Mouse (Mus musculus) limb, embryonic 10.5 days (tissue): ENCODE measurements at regions not wholly inside any gene's neighbourhood (a gene's known extent, or its start where the extent isn't known, plus 50 kb on each side); places are given as distances from the start of the nearest gene placed in this dataset.

Experiments used
- DNase-seq: peaks from one replicate; pipeline ENCODE4 v3.0.0-alpha.2; 2017; ENCODE audit warnings: low spot score
- H3K27ac ChIP-seq: fragments of 300-500 bp; sonication (generic); 2 replicates; pipeline ENCODE4 v1.5.1; 2016; ENCODE audit warnings: mild to moderate bottlenecking
- H3K27me3 ChIP-seq: fragments of 300-500 bp; sonication (generic); 2 replicates; pipeline ENCODE4 v1.6.1; 2016; ENCODE audit warnings: low read depth, mild to moderate bottlenecking; ENCODE audit not compliant: poor library complexity, severe bottlenecking
- H3K36me3 ChIP-seq: fragments of 300-500 bp; sonication (generic); 2 replicates; pipeline ENCODE4 v1.6.1; 2016; ENCODE audit warnings: mild to moderate bottlenecking, moderate library complexity
- H3K4me1 ChIP-seq: fragments of 300-500 bp; sonication (generic); 2 replicates; pipeline ENCODE4 v1.6.1; 2016
- H3K4me3 ChIP-seq: fragments of 300-500 bp; sonication (generic); 2 replicates; pipeline ENCODE4 v1.5.1; 2016; ENCODE audit warnings: mild to moderate bottlenecking, moderate library complexity
- H3K9me3 ChIP-seq: fragments of 300-500 bp; sonication (generic); replicated peaks from 2 replicates; pipeline ENCODE4 v1.6.1; 2016; ENCODE audit warnings: mild to moderate bottlenecking
- WGBS: fragments of 180-500 bp; shearing (Covaris S2); methylation state at CpG from one replicate; pipeline ENCODE4 v1.1.7; 2016; 5-methylcytosine and 5-hydroxymethylcytosine counted together

DNA sequence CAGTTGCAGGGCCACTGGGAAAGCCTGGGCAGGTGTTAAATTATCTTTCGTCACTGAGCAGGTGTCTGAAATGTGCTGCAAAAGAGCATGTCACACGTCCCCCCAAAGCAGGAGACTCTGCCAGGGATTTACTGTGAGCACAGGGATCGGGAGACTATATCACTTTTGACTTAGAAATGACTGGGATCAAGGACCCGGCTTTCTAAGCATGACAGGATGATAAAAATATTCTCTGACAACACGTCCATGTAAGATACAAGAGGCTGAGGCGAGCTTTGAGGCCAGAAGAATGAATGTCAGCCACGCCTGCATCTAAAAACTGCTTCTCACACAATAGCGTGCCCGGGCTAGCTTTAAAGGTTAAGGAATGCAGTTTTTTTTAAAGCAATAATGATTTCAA is 246.1 kb upstream of the Cdh5 start:
- no peak for DNase-seq
- H3K27me3 ChIP-seq: no peaks in the 10 kb centered on the region
- no peak overlapping the region for H3K27ac ChIP-seq
- no peaks in the 10 kb centered on the region for H3K4me1 ChIP-seq
- no peaks in the 10 kb centered on the region for H3K9me3 ChIP-seq
- no peak overlapping the region for H3K4me3 ChIP-seq
- H3K36me3 ChIP-seq: no peaks in the 10 kb centered on the region
- WGBS: 84% methylated on average over 9 of the region's 9 CpGs

DNA sequence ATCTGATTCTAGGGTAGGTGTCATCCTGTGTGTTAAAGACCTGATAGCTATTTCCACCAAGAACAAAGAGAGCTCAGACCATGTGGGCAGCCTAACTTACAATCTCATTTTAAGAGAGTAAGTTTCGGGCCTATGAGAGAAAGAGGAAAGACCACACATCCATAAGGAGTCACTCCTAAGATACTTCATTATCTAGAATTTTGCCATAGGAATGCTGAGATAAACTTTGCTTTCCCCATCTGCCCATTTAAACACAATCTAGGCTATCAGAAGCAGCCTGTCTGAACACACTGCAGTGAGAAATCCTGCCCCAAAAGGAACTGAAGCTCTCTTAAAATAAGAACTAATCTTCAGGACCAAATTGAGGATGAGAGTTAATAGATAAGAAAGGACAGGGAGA is 242.3 kb upstream of the Cdh5 start:
- WGBS: 88% methylated on average over 1 of the region's 1 CpGs
- no peak overlapping the region for H3K27ac ChIP-seq
- H3K4me3 ChIP-seq: no peak overlapping the region
- H3K4me1 ChIP-seq: peaks cover 19% of the 10 kb centered on the region
- no peaks in the 10 kb centered on the region for H3K36me3 ChIP-seq
- no peaks in the 10 kb centered on the region for H3K27me3 ChIP-seq
- no peaks in the 10 kb centered on the region for H3K9me3 ChIP-seq
- no peak for DNase-seq

DNA sequence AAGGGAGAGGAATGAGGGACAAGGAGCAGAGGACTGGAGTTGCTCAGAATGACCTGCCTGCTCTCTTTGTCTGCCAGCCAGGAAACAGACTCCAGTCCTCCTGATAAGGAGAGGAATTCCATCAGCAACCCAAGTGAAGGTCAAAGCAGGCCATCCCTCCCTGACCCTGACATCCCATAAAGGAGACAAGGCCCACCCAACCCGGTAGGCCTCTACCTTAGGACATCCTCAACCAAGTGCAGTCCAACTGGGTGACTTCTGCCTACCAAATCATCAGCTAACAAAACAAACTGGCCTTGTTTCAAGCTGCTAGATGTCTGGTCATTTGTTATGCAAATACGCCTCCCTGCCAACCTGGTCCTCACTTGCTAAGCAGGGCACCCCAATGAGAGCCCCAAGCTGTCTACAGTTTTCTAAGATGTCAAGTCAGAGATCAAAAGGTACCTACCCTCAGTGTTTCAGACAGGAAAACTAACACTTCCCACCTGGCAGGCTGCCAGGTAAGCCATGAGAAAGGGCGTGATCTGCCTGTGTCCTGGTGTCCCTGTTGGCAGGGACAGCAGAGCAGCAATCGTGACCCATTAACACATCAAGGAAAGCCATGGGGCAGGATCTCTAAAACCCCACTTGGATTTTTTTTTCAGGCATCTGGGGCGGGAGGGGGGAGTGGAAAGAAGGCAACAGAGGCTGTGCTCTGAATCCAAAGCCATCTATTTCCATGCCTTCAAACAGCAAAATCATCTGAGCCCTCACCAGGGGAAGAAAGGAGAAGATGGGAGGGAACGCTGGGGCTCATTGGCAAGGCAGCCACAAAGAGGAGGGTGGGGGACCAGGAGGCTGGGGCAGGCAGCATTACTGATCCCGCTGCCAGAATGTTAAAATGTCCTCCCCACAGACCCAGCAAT is 227.6 kb upstream of the Cdh5 start:
- 29% methylated on average over 7 of the region's 7 CpGs for WGBS
- Histone ChIP-seq H3K36me3 (no peaks in the 10 kb centered on the region), H3K27ac (no peak overlapping the region), H3K4me1 (peaks cover 12% of the 10 kb centered on the region), H3K4me3 (no peak overlapping the region), H3K27me3 (no peaks in the 10 kb centered on the region), H3K9me3 (no peaks in the 10 kb centered on the region)
- no peak for DNase-seq

DNA sequence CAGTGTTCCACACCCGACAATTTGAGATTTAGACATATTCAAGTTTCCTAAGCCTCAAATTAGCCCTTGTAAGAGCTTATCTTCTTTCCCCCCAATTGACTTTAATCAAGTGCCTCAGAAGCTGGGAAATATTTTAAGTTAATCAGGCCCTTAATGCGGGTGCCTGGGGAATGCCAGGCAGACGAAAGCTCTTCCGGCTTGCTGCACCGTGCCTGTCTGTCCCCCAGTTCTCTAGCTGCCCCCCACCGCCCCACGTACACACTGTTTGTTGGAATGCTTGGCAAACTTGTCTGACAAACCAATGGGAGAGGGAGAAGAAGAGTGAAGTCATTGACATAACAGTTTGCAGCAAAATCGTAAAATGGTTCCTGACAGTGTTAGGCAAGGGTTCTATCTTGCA is 226.9 kb upstream of the Cdh5 start:
- Histone ChIP-seq H3K9me3 (no peaks in the 10 kb centered on the region), H3K27ac (no peak overlapping the region), H3K27me3 (no peaks in the 10 kb centered on the region), H3K36me3 (no peaks in the 10 kb centered on the region), H3K4me1 (peaks cover 12% of the 10 kb centered on the region), H3K4me3 (no peak overlapping the region)
- WGBS: 57% methylated on average over 8 of the region's 8 CpGs
- no peak for DNase-seq

DNA sequence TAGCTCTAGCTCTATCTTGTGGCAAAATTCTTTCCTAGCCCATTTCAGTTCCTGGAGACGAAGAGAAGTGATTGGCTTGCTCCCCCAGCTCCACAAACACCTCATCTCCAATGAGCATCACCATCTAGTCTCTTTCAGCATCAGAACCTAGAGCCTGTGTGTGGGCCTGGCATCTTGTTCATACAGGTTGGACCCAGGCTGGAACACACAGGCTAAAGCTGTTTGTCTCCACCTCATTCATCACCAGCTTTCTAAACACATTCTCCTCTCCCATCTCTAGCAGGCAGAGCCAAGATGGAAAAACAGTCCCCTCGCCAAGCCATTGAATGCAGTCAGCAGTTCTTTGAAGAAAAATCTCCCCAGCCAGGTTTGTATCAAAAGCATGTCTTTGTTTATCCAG is 221.9 kb upstream of the Cdh5 start:
- no peak for DNase-seq
- H3K27me3 ChIP-seq: no peaks in the 10 kb centered on the region
- no peaks in the 10 kb centered on the region for H3K9me3 ChIP-seq
- peaks cover 1% of the 10 kb centered on the region; the same call in 1 of the 2 replicates for H3K4me1 ChIP-seq
- no peak overlapping the region for H3K27ac ChIP-seq
- H3K36me3 ChIP-seq: no peaks in the 10 kb centered on the region
- H3K4me3 ChIP-seq: no peak overlapping the region
- WGBS: 81% methylated on average over 2 of the region's 2 CpGs

DNA sequence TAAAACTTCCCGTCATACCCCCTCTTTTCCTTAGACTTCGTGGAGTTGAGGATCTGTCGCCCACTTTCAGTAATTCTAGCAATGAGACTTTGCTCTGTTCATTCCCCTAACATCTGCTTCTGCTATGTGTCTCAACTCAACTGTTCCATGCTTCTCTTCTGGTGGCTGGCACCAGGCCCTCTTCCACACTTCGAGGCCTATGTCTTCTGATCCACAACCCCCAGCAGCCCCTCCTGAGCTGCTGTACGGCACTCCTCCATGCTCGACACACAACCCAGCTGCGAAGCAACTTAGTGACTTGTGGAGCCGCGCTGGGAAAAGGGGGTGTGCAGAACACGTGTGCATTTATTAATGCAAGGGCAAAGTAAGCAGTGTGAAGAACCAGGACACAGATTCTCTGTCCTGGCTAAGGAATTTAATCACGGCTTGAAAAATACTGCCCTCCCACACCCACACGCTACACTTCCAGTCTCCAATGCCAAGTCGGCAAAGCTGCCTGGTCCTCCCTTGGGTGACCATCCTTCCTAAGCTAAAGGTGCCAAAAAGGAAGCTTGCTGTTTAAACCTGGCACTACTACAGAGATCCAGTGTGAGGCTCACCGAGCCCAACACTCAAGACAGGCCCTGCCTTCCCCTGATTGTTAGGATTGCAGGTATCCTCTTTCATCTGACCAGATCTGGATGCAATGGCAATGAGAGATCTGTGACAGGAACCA is 220.8 kb upstream of the Cdh5 start:
- Histone ChIP-seq H3K9me3 (no peaks in the 10 kb centered on the region), H3K27me3 (no peaks in the 10 kb centered on the region), H3K4me3 (no peak overlapping the region), H3K36me3 (no peaks in the 10 kb centered on the region), H3K4me1 (no peaks in the 10 kb centered on the region), H3K27ac (no peak overlapping the region)
- WGBS: 94% methylated on average over 14 of the region's 14 CpGs
- no peak for DNase-seq

DNA sequence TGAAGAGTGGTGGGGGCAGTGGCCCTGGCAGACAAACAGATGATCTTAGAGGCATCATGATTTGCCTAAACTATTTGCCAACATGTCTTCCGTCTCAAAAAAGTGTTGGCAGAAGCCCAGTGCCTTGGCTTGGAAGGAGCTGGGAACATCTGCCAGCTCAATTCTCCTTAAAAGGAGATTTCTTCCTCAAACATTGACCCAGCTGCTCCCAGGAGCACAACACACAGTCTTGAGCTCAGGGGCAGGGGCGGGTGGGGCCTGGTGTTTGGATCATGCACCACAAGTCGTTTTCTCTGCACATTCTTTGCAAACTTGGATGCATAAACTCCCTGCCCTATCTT is 220.3 kb upstream of the Cdh5 start:
- no peak for DNase-seq
- Histone ChIP-seq H3K27ac (no peak overlapping the region), H3K4me3 (no peak overlapping the region), H3K27me3 (no peaks in the 10 kb centered on the region), H3K9me3 (no peaks in the 10 kb centered on the region), H3K36me3 (no peaks in the 10 kb centered on the region), H3K4me1 (no peaks in the 10 kb centered on the region)
- 90% methylated on average over 3 of the region's 3 CpGs for WGBS

DNA sequence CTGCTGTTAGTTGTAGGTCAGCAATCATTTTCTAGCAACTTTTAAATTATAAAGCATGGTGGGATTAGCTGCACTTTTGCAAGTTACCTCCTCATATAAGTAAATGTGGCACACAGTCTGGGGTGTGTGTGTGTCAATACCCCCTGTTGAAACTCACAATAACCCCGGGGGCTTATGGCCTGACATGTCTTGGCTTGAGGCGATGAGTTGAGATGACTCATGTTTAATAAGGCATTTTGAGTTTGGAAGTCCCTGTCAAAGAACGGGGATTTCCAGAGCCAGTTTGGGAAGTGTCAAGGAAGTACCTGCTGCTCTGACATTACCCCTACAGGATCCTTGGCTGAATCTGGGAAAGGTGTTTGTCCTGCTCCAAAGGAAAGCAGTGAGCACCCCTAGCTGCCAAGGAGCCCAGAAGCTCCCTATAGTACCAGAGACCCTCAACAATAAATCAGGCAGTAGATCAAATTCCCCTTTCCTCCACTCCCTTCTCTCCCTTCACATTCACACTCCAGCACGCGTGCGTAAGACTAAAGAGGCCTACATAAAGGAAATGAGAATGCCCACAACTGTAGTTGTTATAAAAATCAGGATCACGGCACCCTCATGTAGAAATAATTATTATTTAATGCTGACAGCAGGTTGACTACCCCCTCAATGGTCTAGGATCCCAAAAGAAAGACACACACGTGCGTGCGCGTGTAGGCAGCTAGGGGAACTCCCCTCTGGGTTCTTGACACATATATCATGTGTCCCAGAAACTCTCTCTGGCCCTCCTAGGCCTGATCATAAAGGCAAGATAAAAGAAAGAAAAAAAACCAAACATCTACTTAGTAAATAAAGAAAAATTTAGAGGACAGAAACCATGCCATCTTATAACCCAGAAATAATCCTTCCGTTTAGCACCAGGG is 216.3 kb upstream of the Cdh5 start:
- Histone ChIP-seq H3K4me1 (no peaks in the 10 kb centered on the region), H3K27ac (no peak overlapping the region), H3K9me3 (no peaks in the 10 kb centered on the region), H3K4me3 (no peak overlapping the region), H3K36me3 (no peaks in the 10 kb centered on the region), H3K27me3 (no peaks in the 10 kb centered on the region)
- 92% methylated on average over 12 of the region's 12 CpGs for WGBS
- DNase-seq: no peak

DNA sequence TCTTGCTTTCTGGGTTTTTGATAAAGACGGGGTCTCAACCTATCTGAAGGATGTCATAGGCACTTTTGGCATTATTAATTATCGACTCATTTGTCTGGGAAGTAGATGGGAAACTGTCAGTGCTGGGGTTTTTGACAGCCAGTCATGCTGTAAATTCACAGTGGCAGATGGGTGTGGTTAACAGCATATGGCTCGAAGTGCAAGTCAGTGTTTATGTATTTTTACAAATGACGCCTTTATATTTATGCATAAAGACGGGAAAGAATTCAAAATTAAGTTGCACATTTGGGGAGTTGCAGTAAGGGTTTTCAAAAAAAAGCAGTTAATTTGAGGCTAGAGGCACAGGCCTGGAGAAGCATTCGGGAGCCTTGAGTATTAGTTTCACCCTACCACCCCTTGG is 206.8 kb upstream of the Cdh5 start:
- H3K4me3 ChIP-seq: no peak overlapping the region
- no peaks in the 10 kb centered on the region for H3K9me3 ChIP-seq
- no peaks in the 10 kb centered on the region for H3K36me3 ChIP-seq
- H3K4me1 ChIP-seq: peaks cover 13% of the 10 kb centered on the region
- no peak for DNase-seq
- WGBS: 87% methylated on average over 6 of the region's 6 CpGs
- no peaks in the 10 kb centered on the region for H3K27me3 ChIP-seq
- no peak overlapping the region for H3K27ac ChIP-seq

DNA sequence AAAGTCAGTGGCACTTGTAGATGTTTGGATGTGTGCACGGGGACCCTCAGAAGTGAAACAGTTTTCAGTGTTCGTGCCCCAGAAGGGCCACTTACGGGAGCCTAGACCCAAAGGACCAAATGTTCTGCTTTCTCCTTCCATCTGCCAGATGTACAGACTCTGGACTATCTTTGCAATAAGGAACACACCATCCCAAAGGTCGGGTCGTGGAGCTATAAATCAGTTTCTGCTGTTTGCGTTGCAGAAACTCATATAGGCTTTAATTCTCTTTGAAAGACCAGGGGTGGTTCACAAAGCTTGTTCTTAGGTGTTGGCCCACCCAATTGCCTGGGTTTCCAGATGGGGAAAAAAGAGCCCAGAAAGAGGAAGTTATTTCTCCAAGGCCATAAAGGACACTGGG is 206.3 kb upstream of the Cdh5 start:
- 73% methylated on average over 6 of the region's 6 CpGs for WGBS
- DNase-seq: no peak
- H3K4me1 ChIP-seq: peaks cover 13% of the 10 kb centered on the region
- H3K27ac ChIP-seq: no peak overlapping the region
- H3K36me3 ChIP-seq: no peaks in the 10 kb centered on the region
- no peaks in the 10 kb centered on the region for H3K9me3 ChIP-seq
- no peak overlapping the region for H3K4me3 ChIP-seq
- H3K27me3 ChIP-seq: no peaks in the 10 kb centered on the region

DNA sequence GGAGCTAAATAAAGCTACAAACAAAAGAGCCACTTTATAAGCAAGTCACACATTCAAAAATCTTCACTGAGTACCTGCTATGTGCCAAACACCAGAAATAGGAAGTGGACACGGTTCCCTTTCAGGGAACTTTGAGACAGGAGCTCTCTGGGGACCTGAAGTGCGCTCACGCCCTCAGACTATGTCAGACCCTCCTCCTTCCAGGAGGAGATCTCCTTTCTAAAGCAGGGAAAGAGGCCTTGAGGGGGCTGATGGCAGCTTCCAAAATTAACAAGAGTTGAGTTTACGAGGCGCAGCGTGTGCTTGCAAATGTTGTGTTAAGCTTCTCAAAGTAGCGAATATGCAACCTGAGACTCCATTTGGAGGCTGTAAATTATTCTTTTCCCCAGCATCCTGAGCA is 204.0 kb upstream of the Cdh5 start:
- 71% methylated on average over 7 of the region's 7 CpGs for WGBS

DNA sequence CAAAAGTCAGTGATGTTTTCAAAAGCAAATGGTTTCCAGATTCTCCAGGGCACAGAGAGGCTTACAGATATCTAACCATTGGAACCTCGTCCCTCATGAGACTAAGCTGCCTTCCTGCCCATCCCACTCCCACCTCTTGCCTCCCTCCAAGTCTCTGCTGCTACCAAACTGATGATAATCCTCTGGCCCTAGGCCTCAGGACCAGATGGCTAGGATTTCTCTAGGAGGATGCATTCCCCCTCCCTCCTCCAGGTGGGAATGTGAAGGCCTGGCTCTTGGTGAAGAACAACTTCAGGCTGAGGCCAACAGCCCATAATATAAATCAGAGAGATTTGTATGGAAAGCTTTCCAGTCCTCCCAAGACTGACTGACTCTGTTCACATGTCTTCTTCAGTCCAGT is 198.9 kb upstream of the Cdh5 start:
- Histone ChIP-seq H3K36me3 (no peaks in the 10 kb centered on the region), H3K4me3 (no peak overlapping the region), H3K4me1 (peaks cover 2% of the 10 kb centered on the region), H3K27me3 (no peaks in the 10 kb centered on the region), H3K27ac (no peak overlapping the region), H3K9me3 (no peaks in the 10 kb centered on the region)
- no peak for DNase-seq
- 73% methylated on average over 1 of the region's 1 CpGs for WGBS

More for the DNA sequence above, 204.0 kb upstream of the Cdh5 start:
- Histone ChIP-seq H3K27ac (no peak overlapping the region), H3K36me3 (no peaks in the 10 kb centered on the region), H3K27me3 (no peaks in the 10 kb centered on the region), H3K9me3 (no peaks in the 10 kb centered on the region), H3K4me3 (no peak overlapping the region), H3K4me1 (peaks cover 13% of the 10 kb centered on the region)
- no peak for DNase-seq

DNA sequence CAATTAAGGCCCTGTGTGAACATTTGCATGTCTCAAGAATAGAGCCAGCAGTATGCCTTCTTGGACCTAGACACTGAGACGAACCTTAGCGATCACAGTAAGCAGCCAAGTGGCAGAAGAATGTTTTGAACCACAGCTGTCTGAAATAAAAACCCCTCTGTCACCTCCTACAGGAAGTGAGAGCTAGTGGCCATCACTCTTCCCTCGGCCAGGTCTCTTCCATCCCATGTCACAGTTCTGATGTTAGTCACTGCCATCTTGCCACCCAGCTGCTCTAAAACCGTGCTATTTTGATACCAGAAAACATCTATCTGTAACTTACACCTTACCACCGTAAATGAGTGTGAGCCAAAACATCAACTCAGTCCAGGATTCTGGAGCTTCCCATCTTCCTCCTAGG is 197.8 kb upstream of the Cdh5 start:
- H3K27ac ChIP-seq: no peak overlapping the region
- H3K4me1 ChIP-seq: no peaks in the 10 kb centered on the region
- H3K27me3 ChIP-seq: no peaks in the 10 kb centered on the region
- no peaks in the 10 kb centered on the region for H3K36me3 ChIP-seq
- 89% methylated on average over 5 of the region's 5 CpGs for WGBS
- no peak for DNase-seq
- H3K9me3 ChIP-seq: no peaks in the 10 kb centered on the region
- H3K4me3 ChIP-seq: no peak overlapping the region
